Mouse (Mus musculus): ENCODE results near the gene Filip1l.

Gene Filip1l

GRCm38 (mm10) chr16:57352751-57353150, at the start of gene Filip1l:
TSS of gene Filip1l (plus strand) at chr16:57353093.
- DNase-seq (ENCODE audit: low spot score in 2 of 2): no peak

DNA sequence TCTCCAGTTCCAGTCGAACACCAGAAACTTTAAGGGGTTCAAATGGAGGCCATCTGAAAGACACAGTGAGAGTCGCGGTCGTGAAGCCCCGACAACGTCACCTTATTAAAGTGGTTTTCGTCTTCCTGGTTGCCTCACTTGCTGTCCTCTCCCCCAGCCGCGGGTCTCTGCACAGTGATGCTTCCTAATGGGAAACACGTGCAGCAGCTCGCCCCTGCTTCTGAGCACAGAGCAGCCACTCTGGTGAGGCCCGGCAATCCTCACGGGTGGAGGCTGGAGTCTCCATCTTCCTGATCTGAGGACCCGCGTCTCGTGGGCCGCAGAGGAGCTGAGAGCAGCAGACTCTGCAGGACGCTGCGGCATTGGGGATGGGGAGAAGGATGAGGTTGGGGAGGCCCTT, 49.2 kb upstream of the Filip1l start:
- no peak for DNase-seq (ENCODE audit: low spot score in 2 of 2)

GRCm38 (mm10) chr16:57305463-57305862, 47.4 kb upstream of the Filip1l start:
- no peak for DNase-seq (ENCODE audit: low spot score in 2 of 2)

GRCm38 (mm10) chr16:57312130-57312529, 40.8 kb upstream of the Filip1l start:
- no peak for DNase-seq (ENCODE audit: low spot score in 2 of 2)

DNA sequence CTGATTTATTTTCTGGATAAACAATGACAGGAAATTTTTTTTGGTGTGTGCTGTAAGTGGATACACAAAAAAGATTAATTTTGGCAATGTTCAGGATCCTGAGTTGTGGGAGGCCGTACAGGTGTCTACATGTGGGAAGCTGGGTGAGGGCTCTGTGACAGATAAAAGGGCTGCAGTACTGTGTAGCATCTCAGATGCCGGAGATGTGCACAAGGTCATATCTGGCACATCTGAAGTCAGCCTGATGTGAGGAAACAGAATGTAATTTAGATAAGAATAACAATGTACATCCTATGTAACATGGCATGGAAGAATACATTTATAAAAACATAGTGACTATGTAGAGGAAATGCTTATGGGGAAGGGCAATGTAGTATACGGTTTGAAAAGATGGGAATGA, 39.4 kb upstream of the Filip1l start:
- DNase-seq (ENCODE audit: low spot score in 2 of 2): no peak

DNA sequence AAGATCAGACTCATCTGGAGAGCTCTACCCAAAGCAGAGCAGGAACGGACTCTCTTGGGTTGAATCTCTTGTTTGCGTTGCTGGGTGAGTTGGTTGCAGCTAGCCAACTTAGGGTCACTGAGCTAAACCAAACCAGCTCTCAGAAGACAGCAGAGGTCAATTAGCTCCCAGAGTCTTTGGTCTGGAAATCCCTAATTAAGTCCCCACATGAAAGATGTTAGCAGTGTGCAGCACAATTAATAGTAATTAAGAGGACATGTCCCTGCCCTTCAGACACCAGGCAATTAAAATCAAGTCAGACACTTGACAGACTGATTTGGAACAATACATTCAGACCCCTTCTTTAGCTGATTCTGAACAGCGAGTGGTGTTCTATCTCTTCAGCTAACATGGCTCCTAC, 38.7 kb upstream of the Filip1l start:
- no peak for DNase-seq (ENCODE audit: low spot score in 2 of 2)

GRCm38 (mm10) chr16:57315026-57315425, 37.9 kb upstream of the Filip1l start:
- DNase-seq (ENCODE audit: low spot score in 2 of 2): no peak

DNA sequence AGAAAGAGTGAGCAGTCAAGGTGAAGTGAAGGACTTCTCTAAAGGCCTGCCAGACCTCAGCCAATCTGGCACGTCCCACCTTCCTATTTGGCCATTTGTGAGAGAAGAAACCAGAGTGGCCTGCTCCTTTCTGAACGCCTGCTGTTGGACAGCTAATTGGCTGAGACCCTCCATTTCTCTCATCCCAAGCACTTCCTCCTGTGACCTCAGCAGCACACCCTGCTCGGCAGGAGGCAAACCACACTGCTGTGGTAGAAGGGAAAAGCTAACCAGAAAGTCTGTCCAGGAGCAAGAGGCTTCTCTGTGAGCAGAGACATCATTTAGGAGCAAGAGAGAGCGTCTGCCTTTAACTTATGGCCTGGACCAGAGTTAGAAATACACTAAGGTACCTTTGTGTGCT, 35.8 kb upstream of the Filip1l start:
- no peak for DNase-seq (ENCODE audit: low spot score in 2 of 2)

- no peak for DNase-seq (ENCODE audit: low spot score in 2 of 2)
Observed at GRCm38 (mm10) chr16:57317882-57318636, 34.8 kb upstream of the Filip1l start.

DNA sequence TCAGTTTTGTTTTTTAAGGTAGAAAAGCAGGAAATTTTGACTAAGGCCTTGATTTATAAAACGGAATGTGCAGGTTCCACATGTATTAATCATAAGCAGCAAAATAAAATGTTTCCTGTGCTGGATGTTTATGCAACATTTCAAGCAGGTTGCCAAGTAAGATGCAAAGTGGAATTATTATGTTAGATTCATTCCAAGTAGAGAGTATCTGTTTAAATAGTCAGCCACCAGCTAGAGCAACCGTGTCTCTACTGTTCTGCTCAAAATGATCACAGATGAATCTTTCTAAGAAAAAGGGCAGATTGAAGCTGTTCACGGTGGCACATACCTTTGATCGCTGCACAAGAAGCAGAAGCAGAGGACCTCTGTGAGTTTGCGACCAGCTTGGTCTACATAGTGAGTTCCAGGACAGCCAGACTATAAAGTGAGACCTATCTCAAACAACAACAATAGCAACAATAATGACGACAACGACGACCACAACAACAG, 34.2 kb upstream of the Filip1l start:
- DNase-seq (ENCODE audit: low spot score in 2 of 2): no peak

- DNase-seq (ENCODE audit: low spot score in 2 of 2): no peak
Observed at GRCm38 (mm10) chr16:57319284-57320124, 33.4 kb upstream of the Filip1l start.

- no peak for DNase-seq (ENCODE audit: low spot score in 2 of 2)
Observed at GRCm38 (mm10) chr16:57326996-57327395, 25.9 kb upstream of the Filip1l start.

- DNase-seq (ENCODE audit: low spot score in 2 of 2): no peak
Observed at GRCm38 (mm10) chr16:57329028-57329427, 23.9 kb upstream of the Filip1l start.

- DNase-seq (ENCODE audit: low spot score in 2 of 2): no peak
Observed at GRCm38 (mm10) chr16:57330111-57330510, 22.8 kb upstream of the Filip1l start.

GRCm38 (mm10) chr16:57332301-57332700, 20.6 kb upstream of the Filip1l start:
- DNase-seq (ENCODE audit: low spot score in 2 of 2): no peak

DNA sequence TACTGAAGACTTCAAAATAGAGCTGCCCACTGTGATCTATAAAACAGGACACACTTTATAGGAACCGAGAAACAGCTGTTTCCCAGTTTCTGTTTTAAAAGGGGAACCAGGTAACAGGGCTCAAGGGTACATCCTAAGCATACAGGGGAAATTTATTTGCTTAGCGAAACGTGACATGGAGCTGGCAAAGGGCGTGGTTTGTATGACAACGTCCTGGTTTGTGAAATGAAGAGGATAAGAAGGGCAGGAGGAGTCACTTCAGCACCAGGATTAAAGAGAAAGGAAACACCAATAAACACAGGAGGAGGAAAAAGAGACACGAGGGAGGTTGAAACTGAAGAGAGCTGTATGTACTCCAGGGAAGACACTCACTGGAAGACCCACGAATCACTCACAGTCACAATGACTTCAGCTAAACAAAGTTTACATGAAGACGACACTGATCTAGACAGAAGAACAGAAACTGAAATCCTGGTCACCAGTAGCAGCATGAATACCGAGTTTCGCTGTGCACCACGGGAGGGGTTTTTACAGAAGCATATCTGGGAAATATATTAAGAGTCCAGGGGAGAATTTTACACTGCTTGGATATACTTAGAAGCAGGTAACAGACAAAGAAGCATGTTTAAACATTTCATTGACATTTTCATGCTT, 16.0 kb upstream of the Filip1l start:
- DNase-seq (ENCODE audit: low spot score in 2 of 2): no peak

- no peak for DNase-seq (ENCODE audit: low spot score in 2 of 2)
Observed at GRCm38 (mm10) chr16:57339765-57340612, 12.9 kb upstream of the Filip1l start.

GRCm38 (mm10) chr16:57340613-57340898, 12.3 kb upstream of the Filip1l start:
- no peak for DNase-seq (ENCODE audit: low spot score in 2 of 2)

- DNase-seq (ENCODE audit: low spot score in 2 of 2): no peak
Observed at GRCm38 (mm10) chr16:57346258-57346657, 6.6 kb upstream of the Filip1l start.

DNA sequence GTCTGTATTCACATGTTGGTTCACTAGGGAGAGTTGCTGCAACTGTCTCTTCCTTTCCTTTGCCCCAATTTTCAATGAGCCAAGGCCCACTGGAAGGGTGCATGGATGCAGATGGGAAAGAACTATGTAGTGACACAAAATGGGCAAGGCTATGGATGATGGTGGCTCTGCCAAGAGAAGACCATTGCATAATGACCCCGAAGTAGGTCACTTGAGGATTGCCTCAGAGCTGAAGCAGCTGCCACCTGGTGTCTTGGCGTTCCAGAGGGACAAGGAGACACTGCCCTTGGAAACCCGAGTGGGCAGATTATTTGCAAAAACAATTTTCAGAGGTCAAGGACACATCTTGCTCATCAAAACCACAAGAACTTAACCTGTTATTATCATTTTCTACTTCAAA, 3.9 kb upstream of the Filip1l start:
- no peak for DNase-seq (ENCODE audit: low spot score in 2 of 2)

- DNase-seq (ENCODE audit: low spot score in 2 of 2): no peak
Observed at GRCm38 (mm10) chr16:57349689-57350088, 3.2 kb upstream of the Filip1l start.
